Mouse (Mus musculus) liver, embryonic 14.5 days (tissue): ENCODE data around the gene Tbc1d10a.
A peak's percentile ranks its signal among the peaks of the same experiment; 100 is the strongest.

ENCODE experiments used
- CTCF ChIP-seq: IDR thresholded peaks from 2 replicates; pipeline ENCODE4 v1.5.1; 2016; ENCODE audit warnings: antibody characterized with exemption, low read depth, control low read depth
- EP300 ChIP-seq: IDR thresholded peaks from 2 replicates; pipeline ENCODE4 v1.6.1; 2016; ENCODE audit warnings: antibody characterized with exemption, low read depth

DNA sequence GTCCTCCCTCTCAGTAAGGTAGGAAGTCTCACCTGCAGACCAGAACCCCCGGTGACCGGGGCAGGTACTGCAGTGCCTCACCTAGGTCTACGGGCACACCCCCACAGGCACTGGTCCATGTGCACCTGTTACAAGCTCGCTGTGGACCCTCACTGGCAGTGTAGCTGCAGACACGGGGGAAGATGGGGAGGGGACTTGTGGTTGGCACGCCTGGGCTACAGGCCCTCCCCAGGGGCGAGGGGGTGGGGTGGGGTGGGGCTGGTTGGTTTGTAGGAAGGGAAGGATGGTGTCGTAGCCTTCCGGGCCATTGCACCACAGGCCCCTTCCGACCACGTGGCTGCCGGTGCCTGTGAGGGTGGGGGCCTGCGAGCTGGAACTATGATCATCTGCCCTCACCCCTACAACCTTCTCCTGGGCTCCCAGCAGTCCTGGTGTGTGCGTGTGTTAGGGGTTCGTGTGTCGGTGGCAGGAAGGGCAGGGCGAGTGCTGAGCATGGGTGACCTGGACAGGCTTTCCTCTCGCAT is 50.9 kb downstream of the Tbc1d10a start:
- peak; percentile 43; the same call in 1 of the 2 replicates for TF ChIP-seq CTCF
- TF ChIP-seq EP300 = no peak
